Mouse (Mus musculus) myocyte (in vitro differentiated cells): ENCODE measurements around the gene Lgi1.

Experiments
- CEBPB ChIP-seq: IDR thresholded peaks from 2 replicates; pipeline ENCODE4 v1.6.1; 2011; ENCODE audit warnings: mild to moderate bottlenecking, moderate library complexity; ENCODE audit not compliant: poor library complexity, insufficient read depth, severe bottlenecking
- E2F4 ChIP-seq: IDR thresholded peaks from one replicate; pipeline ENCODE4 v1.6.1; 2011; ENCODE audit warnings: mild to moderate bottlenecking, control low read depth, moderate library complexity; ENCODE audit not compliant: insufficient read depth
- MAX ChIP-seq: IDR thresholded peaks from one replicate; pipeline ENCODE4 v1.6.1; 2011; ENCODE audit warnings: low read depth, mild to moderate bottlenecking, control low read depth
- MYOD1 ChIP-seq, 3 experiments: IDR thresholded peaks; one replicate each; pipeline ENCODE4 v1.6.1; 2011; ENCODE audit warnings: control low read depth in 2 of 3, low read depth in 2 of 3, mild to moderate bottlenecking in 2 of 3, moderate library complexity in 1 of 3; ENCODE audit not compliant: insufficient read length in 2 of 3, control insufficient read depth in 1 of 3
- MYOG ChIP-seq, 3 experiments: IDR thresholded peaks; one replicate each; pipeline ENCODE4 v1.6.1; 2011; ENCODE audit warnings: control low read depth in 2 of 3, low read depth in 2 of 3, mild to moderate bottlenecking in 2 of 3; ENCODE audit not compliant: insufficient read length in 2 of 3, control insufficient read depth in 1 of 3, insufficient read depth in 1 of 3
- POLR2A ChIP-seq: IDR thresholded peaks from one replicate; pipeline ENCODE4 v1.6.1; 2011; ENCODE audit warnings: low read depth, mild to moderate bottlenecking, control low read depth, moderate library complexity; ENCODE audit not compliant: insufficient read length
- POLR2AphosphoS2 ChIP-seq: IDR thresholded peaks from one replicate; pipeline ENCODE4 v1.6.1; 2011; ENCODE audit warnings: low read depth, control low read depth; ENCODE audit not compliant: insufficient read length
- REST ChIP-seq: IDR thresholded peaks from one replicate; pipeline ENCODE4 v1.6.1; 2011; ENCODE audit warnings: mild to moderate bottlenecking, control low read depth, moderate library complexity; ENCODE audit not compliant: insufficient read depth, insufficient read length
- SRF ChIP-seq: IDR thresholded peaks from one replicate; pipeline ENCODE4 v1.6.1; 2011; ENCODE audit warnings: low read depth; ENCODE audit not compliant: control insufficient read depth, insufficient read length
- TCF12 ChIP-seq: IDR thresholded peaks from one replicate; pipeline ENCODE4 v1.6.1; 2011; ENCODE audit warnings: mild to moderate bottlenecking, control low read depth; ENCODE audit not compliant: poor library complexity, insufficient read depth, severe bottlenecking
- USF1 ChIP-seq: IDR thresholded peaks from one replicate; pipeline ENCODE4 v1.6.1; 2011; ENCODE audit warnings: low read depth, mild to moderate bottlenecking, control low read depth, moderate library complexity

DNA sequence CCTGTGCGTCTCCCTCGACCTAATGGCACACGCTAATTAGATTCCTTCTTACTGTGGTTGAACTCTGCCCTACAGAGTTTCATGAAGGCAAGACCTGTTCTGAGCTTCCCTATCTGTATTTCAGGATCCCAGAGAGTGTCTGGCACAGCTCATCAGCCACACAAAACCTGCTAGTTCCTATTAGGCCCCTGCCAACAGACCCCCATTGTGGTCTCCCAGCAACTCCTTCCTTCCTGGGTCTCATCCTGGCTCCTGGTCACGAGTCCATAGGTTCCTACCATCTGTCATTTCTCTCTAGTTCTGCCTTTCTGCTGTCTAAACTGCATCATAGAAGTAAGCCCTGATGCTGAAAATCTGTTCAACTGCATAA lies 60.7 kb downstream of the Lgi1 start:
- TF ChIP-seq POLR2A (no peak), CEBPB (no peak), SRF (no peak), E2F4 (no peak), POLR2AphosphoS2 (no peak), REST (no peak), MYOD1 (IDR thresholded peaks at IDR 0.05; ENCODE audit: control insufficient read depth in 1 of 3, insufficient read length in 2 of 3, low read depth in 2 of 3) (no peak), MAX (no peak), USF1 (no peak), MYOG (IDR thresholded peaks at IDR 0.05; ENCODE audit: control insufficient read depth in 1 of 3, insufficient read depth in 1 of 3, insufficient read length in 2 of 3, low read depth in 2 of 3) (no peak), TCF12 (no peak)
